Mouse (Mus musculus): ENCODE data around the gene Plcd3.

- TF ChIP-seq POLR2A (IDR thresholded peaks at IDR 0.05; ENCODE audit: extremely low read depth, insufficient read depth, low read length): no peak
- TF ChIP-seq CTCF (IDR thresholded peaks at IDR 0.05; ENCODE audit: low read depth, low read length): no peak
These were observed 24.9 kb downstream of the Plcd3 start for GRCm38 (mm10) chr11:103076581-103076980.
